Mouse (Mus musculus) liver, embryonic 15.5 days (tissue): Measurements from ENCODE around the gene Ipo7. TPM values are rescaled to one million over a fixed set of nuclear protein-coding genes. Genes with fewer than 3 reads are reported as not detected.
A peak's percentile ranks its signal among the peaks of the same experiment; 100 is the strongest.

Experiments
- ATAC-seq: fragments of 200-750 bp; cut with Nextera tagmentation; 2 replicates; pipeline ENCODE4 v1.8.0; 2017; ENCODE audit warnings: moderate number of reproducible peaks, mild to moderate bottlenecking, moderate library complexity; ENCODE audit not compliant: insufficient read depth
- H3K27ac ChIP-seq: fragments of 300-500 bp; sonication (generic); replicated peaks from 2 replicates; pipeline ENCODE4 v1.5.1; 2015; ENCODE audit warnings: mild to moderate bottlenecking, inconsistent platforms
- H3K27me3 ChIP-seq: fragments of 300-500 bp; sonication (generic); 2 replicates; pipeline ENCODE4 v1.6.1; 2015; ENCODE audit warnings: mild to moderate bottlenecking, inconsistent platforms
- H3K36me3 ChIP-seq: fragments of 300-500 bp; sonication (generic); replicated peaks from 2 replicates; pipeline ENCODE4 v1.6.1; 2015; ENCODE audit warnings: moderate library complexity, mild to moderate bottlenecking, inconsistent platforms
- H3K4me1 ChIP-seq: fragments of 300-500 bp; sonication (generic); replicated peaks from 2 replicates; pipeline ENCODE4 v1.6.1; 2015; ENCODE audit warnings: inconsistent platforms
- H3K4me2 ChIP-seq: fragments of 300-500 bp; sonication (generic); 2 replicates; pipeline ENCODE4 v1.6.1; 2015; ENCODE audit warnings: moderate library complexity, mild to moderate bottlenecking, inconsistent platforms
- H3K4me3 ChIP-seq: fragments of 300-500 bp; sonication (generic); replicated peaks from 2 replicates; pipeline ENCODE4 v1.5.1; 2015; ENCODE audit warnings: mild to moderate bottlenecking, inconsistent platforms
- H3K9ac ChIP-seq: fragments of 300-500 bp; sonication (generic); 2 replicates; pipeline ENCODE4 v1.6.1; 2015; ENCODE audit warnings: moderate library complexity, mild to moderate bottlenecking, inconsistent platforms
- H3K9me3 ChIP-seq: fragments of 300-500 bp; sonication (generic); replicated peaks from 2 replicates; pipeline ENCODE4 v1.6.1; 2016; ENCODE audit warnings: inconsistent platforms
- WGBS: fragments of 180-500 bp; shearing (Covaris S2); methylation state at CpG from one replicate; pipeline ENCODE4 v1.1.7; 2015; ENCODE audit warnings: mixed read lengths; ENCODE audit not compliant: insufficient replicate concordance; 5-methylcytosine and 5-hydroxymethylcytosine counted together
- polyA plus RNA-seq: library from polyadenylated mRNA; unstranded; fragments of >200 nt; fragmentation: Nextera tagmentation; extraction: Ambion mirVana; gene quantifications from 2 replicates; pipeline ENCODE4 v1.2.1, GENCODE M21; 2015

The Ipo7 gene
- polyA plus RNA-seq, 1 experiment from 2014 or later = 18.4 TPM

GRCm38 (mm10) chr7:110069070-110069469, 51.0 kb downstream of the Ipo7 start:
- Histone ChIP-seq H3K4me1 (peaks cover 12% of the 10 kb centered on the region), H3K9ac (no peak overlapping the region), H3K4me3 (no peak overlapping the region), H3K9me3 (no peaks in the 10 kb centered on the region), H3K27ac (no peak overlapping the region), H3K27me3 (no peaks in the 10 kb centered on the region), H3K36me3 (peaks cover 75% of the 10 kb centered on the region), H3K4me2 (no peak overlapping the region)
- 65% methylated on average over 2 of the region's 2 CpGs for WGBS
- ATAC-seq = no peak

- Histone ChIP-seq H3K4me2 (no peak overlapping the region), H3K9ac (no peak overlapping the region), H3K4me3 (no peak overlapping the region), H3K9me3 (no peaks in the 10 kb centered on the region), H3K27ac (no peak overlapping the region), H3K27me3 (no peaks in the 10 kb centered on the region), H3K36me3 (peaks cover 97% of the 10 kb centered on the region), H3K4me1 (no peaks in the 10 kb centered on the region)
- 77% methylated on average over 5 of the region's 5 CpGs for WGBS
- ATAC-seq = no peak
Observed at GRCm38 (mm10) chr7:110078168-110078567, 60.1 kb downstream of the Ipo7 start.

GRCm38 (mm10) chr7:110083386-110084165, 65.5 kb downstream of the Ipo7 start:
- H3K27ac ChIP-seq = no peak overlapping the region
- H3K4me1 ChIP-seq = no peaks in the 10 kb centered on the region
- no peaks in the 10 kb centered on the region for H3K9me3 ChIP-seq
- H3K9ac ChIP-seq = no peak overlapping the region
- ATAC-seq = no peak
- no peaks in the 10 kb centered on the region for H3K27me3 ChIP-seq
- H3K4me3 ChIP-seq = no peak overlapping the region
- no peak overlapping the region for H3K4me2 ChIP-seq
- WGBS = 59% methylated on average over 13 of the region's 13 CpGs
- H3K36me3 ChIP-seq = peaks cover 99% of the 10 kb centered on the region

GRCm38 (mm10) chr7:110085217-110085616, 67.1 kb downstream of the Ipo7 start:
- Histone ChIP-seq H3K4me2 (no peak overlapping the region), H3K9ac (no peak overlapping the region), H3K36me3 (peaks cover 98% of the 10 kb centered on the region), H3K9me3 (no peaks in the 10 kb centered on the region), H3K4me3 (no peak overlapping the region), H3K27ac (no peak overlapping the region), H3K4me1 (no peaks in the 10 kb centered on the region), H3K27me3 (no peaks in the 10 kb centered on the region)
- ATAC-seq = peak; percentile 5; the same call in 1 of the 2 replicates

- Histone ChIP-seq H3K9ac (no peak overlapping the region), H3K4me1 (no peaks in the 10 kb centered on the region), H3K36me3 (peaks cover 99% of the 10 kb centered on the region), H3K4me3 (no peak overlapping the region), H3K27ac (peak overlapping the region; percentile 56), H3K9me3 (no peaks in the 10 kb centered on the region), H3K27me3 (no peaks in the 10 kb centered on the region), H3K4me2 (0 out of 2 replicates have a peak overlapping the region, but pooled peaks have one; percentile 6)
- WGBS = 77% methylated on average over 4 of the region's 4 CpGs
- ATAC-seq = peak; percentile 70
Observed at GRCm38 (mm10) chr7:110087914-110088313, 69.8 kb downstream of the Ipo7 start.

- Histone ChIP-seq H3K4me3 (no peak overlapping the region), H3K9ac (no peak overlapping the region), H3K4me1 (peaks cover 8% of the 10 kb centered on the region; the same call in 1 of the 2 replicates), H3K36me3 (peaks cover 95% of the 10 kb centered on the region), H3K9me3 (no peaks in the 10 kb centered on the region), H3K27me3 (no peaks in the 10 kb centered on the region), H3K27ac (no peak overlapping the region), H3K4me2 (no peak overlapping the region)
- no peak for ATAC-seq
- 86% methylated on average over 7 of the region's 7 CpGs for WGBS
Observed at GRCm38 (mm10) chr7:110091670-110092069, 73.6 kb downstream of the Ipo7 start.

- H3K9me3 ChIP-seq = no peaks in the 10 kb centered on the region
- H3K36me3 ChIP-seq = peaks cover 59% of the 10 kb centered on the region
- no peak for ATAC-seq
- H3K4me3 ChIP-seq = no peak overlapping the region
- H3K4me1 ChIP-seq = peaks cover 21% of the 10 kb centered on the region
- no peaks in the 10 kb centered on the region for H3K27me3 ChIP-seq
- 46% methylated on average over 4 of the region's 4 CpGs for WGBS
- no peak overlapping the region for H3K9ac ChIP-seq
- no peak overlapping the region for H3K4me2 ChIP-seq
- H3K27ac ChIP-seq = 0 out of 2 replicates have a peak overlapping the region, but pooled peaks have one; percentile 0
Observed at GRCm38 (mm10) chr7:110096332-110096731, 78.3 kb downstream of the Ipo7 start.

GRCm38 (mm10) chr7:110097106-110097793, 79.2 kb downstream of the Ipo7 start:
- Histone ChIP-seq H3K4me1 (peaks cover 21% of the 10 kb centered on the region), H3K36me3 (peaks cover 50% of the 10 kb centered on the region), H3K27me3 (no peaks in the 10 kb centered on the region), H3K9me3 (no peaks in the 10 kb centered on the region), H3K4me2 (no peak overlapping the region), H3K4me3 (no peak overlapping the region), H3K27ac (peak overlapping the region; percentile 55), H3K9ac (no peak overlapping the region)
- WGBS = 58% methylated on average over 7 of the region's 7 CpGs
- ATAC-seq = peak; percentile 35; the same call in 1 of the 2 replicates

GRCm38 (mm10) chr7:110100854-110101253, 82.8 kb downstream of the Ipo7 start:
- WGBS = 55% methylated on average over 6 of the region's 6 CpGs
- Histone ChIP-seq H3K4me3 (no peak overlapping the region), H3K4me2 (no peak overlapping the region), H3K27me3 (no peaks in the 10 kb centered on the region), H3K4me1 (peaks cover 23% of the 10 kb centered on the region), H3K9me3 (no peaks in the 10 kb centered on the region), H3K9ac (no peak overlapping the region), H3K36me3 (peaks cover 18% of the 10 kb centered on the region), H3K27ac (no peak overlapping the region)
- ATAC-seq = no peak

GRCm38 (mm10) chr7:110101266-110101665, 83.2 kb downstream of the Ipo7 start:
- no peak overlapping the region for H3K27ac ChIP-seq
- no peak for ATAC-seq
- H3K27me3 ChIP-seq = no peaks in the 10 kb centered on the region
- no peak overlapping the region for H3K9ac ChIP-seq
- WGBS = 60% methylated on average over 5 of the region's 5 CpGs
- H3K9me3 ChIP-seq = no peaks in the 10 kb centered on the region
- no peak overlapping the region for H3K4me3 ChIP-seq
- peaks cover 19% of the 10 kb centered on the region for H3K4me1 ChIP-seq
- H3K4me2 ChIP-seq = no peak overlapping the region
- peaks cover 14% of the 10 kb centered on the region for H3K36me3 ChIP-seq

- no peak for ATAC-seq
- WGBS = 64% methylated on average over 5 of the region's 5 CpGs
- H3K27ac ChIP-seq = no peak overlapping the region
Observed at GRCm38 (mm10) chr7:110105041-110105440, 87.0 kb downstream of the Ipo7 start.

More at GRCm38 (mm10) chr7:110105041-110105440, 87.0 kb downstream of the Ipo7 start:
- no peak overlapping the region for H3K9ac ChIP-seq
- H3K27me3 ChIP-seq = no peaks in the 10 kb centered on the region
- no peaks in the 10 kb centered on the region for H3K36me3 ChIP-seq
- H3K4me3 ChIP-seq = no peak overlapping the region
- no peaks in the 10 kb centered on the region for H3K9me3 ChIP-seq
- H3K4me1 ChIP-seq = peaks cover 18% of the 10 kb centered on the region
- no peak overlapping the region for H3K4me2 ChIP-seq
